Mouse (Mus musculus): ENCODE measurements around the gene Cdk4.
"Not testable (repeated sequence)": the region's sequence is repeated elsewhere in the genome, so short reads cannot be mapped to it uniquely, and the experiment has no call there.

Gene Cdk4

GRCm38 (mm10) chr10:127058708-127059107, 4.6 kb upstream of the Cdk4 start:
- DNase-seq = peak; percentile 16

- peak; percentile 16 for DNase-seq
Measured at GRCm38 (mm10) chr10:127059174-127059967, 4.0 kb upstream of the Cdk4 start.

DNA sequence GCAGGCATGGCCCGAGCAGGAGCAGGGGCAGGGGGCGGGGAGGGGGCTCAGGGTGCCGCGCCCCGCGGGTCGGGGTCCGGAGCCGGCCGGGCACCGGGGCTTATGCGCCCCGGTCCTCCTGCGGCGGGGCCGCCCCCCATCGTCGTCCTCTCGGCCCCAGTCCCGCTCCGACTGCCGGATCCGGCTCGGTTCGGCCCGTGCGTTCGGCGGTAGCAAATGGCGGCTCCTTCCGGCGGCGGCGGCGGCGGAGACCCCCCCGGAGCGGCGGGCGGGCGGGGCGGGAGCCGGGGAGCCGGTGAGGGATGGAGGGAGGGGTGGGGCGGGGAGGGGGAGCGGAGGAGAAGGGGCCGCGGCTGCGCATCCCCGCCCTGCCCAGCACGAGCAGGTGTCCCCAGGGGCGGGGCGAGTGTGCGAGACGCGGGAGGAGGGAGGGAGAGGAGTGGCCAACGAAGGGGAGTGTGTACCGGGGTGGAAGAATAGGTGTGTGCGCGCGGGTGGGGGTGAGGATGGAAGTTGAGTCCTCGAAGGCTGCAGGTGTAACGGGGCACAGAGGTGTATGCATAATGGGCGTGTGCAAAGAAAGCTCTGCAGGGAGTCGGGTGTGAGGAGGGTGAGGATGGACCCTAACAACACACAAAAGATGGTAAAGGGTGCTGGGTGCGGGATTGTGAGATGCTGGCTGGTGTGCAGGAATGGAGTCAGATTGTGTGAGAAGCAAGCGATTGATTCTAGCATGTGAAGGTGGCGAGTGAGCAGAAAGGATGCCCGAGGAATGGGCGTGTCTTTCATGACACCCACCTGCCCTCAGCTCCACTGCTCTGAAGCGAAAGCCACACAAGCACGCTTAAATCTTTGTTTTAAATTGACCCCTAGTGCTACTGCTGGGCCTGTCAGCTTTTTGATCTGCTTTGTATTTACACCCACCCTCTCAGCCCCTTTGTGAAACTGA, 3.1 kb upstream of the Cdk4 start, which contains the start of gene March9:
Gene March9, minus strand, starts transcription at position 217 of the 949 bp plus-strand sequence.
- peak; percentile 82 for DNase-seq

GRCm38 (mm10) chr10:127061085-127061484, 2.2 kb upstream of the Cdk4 start:
- DNase-seq = no peak

DNA sequence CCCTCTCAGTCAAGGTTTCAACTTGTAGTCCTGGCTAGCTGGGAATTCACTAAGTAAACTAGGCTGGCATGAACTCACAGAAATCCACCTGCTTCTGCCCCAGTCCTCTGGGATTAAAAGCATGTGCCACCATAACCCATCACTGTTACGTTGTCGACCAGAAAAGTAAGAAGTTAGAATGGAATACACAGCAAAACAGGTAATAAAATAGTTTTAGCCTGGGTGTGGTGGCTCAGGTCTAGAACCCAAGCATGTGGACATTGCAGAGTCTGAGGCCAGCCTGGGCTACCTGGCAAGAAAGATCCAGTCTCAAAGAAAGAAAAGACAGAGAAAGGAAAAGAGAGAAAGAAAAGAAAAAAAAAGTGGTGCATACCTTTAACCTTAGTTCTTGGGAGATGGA, 1.8 kb upstream of the Cdk4 start:
- DNase-seq = no peak

DNA sequence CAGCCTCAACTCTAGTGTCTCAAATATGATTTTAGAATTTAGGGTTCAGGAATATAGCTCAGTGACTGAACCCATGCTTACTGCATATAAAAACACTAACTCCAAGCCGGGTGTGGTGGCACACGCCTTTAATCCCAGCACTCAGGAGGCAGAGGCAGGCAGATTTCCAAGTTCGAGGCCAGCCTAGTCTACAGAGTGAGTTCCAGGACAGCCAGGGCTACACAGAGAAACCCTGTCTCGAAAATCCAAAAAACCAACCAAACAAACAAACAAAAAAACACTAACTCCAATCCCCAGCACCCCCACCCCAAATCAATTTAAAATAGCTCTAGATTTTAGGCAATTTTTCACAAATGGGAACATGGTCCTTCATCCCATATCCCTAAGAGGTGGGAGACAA, 1.2 kb upstream of the Cdk4 start:
- DNase-seq = not testable (repeated sequence)

DNA sequence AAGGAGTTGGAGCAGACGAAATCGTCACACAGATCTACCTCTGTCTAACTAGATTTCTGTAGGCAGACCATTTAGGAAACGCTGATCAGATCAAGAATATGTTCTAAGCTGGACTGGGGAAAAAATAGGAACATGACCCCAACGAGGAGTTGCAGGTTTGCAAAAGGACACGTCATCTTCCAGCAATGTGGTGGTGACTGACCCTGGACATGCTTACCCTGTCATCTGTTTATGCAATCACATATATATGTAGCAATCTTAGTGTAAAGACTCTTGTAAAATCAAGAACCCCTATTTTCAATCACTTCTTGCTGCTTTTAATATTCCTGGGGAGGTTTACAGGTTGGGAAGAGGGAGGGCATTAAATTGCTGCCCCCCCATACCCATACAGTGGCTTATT, 831 bp upstream of the Cdk4 start:
- no peak for DNase-seq

GRCm38 (mm10) chr10:127063913-127064870, 858 bp downstream of the Cdk4 start:
- DNase-seq = no peak

DNA sequence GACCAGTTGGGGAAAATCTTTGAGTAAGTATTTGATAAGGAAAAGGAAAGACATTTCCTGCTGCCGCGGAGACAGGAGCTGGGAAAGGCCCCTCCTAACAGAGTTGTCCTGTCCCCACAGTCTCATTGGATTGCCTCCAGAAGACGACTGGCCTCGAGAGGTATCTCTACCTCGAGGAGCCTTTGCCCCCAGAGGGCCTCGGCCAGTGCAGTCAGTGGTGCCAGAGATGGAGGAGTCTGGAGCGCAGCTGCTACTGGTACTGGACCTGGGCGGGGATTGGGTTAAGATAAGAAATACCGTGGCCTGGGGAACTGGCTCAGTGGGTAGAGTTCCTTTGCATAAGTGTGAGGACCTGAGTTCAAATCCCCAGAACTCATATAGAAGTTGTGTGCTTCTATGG, 2.6 kb downstream of the Cdk4 start:
- DNase-seq = no peak

DNA sequence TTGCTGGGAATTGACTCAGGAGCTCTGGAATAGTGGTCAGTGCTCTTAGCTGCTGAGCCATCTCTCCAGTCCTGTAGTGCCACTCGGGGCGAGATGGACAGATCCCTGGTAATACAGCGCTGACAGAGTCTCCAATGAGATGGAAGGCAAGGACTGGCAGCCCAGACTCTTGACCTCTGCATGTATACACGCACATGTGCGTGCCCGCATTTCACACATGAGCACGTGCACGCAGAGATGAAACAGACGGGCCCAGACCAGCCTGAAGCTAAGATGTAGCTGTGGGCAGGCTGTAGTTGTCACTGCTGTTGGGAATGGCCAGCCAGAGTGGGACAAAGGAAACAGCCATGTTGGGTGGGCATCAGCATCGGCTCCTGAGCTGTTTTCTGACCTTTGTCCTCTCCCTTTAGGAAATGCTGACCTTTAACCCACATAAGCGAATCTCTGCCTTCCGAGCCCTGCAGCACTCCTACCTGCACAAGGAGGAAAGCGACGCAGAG, 3.2 kb downstream of the Cdk4 start:
- no peak for DNase-seq

GRCm38 (mm10) chr10:127068360-127069038, 5.2 kb downstream of the Cdk4 start:
- DNase-seq = no peak

DNA sequence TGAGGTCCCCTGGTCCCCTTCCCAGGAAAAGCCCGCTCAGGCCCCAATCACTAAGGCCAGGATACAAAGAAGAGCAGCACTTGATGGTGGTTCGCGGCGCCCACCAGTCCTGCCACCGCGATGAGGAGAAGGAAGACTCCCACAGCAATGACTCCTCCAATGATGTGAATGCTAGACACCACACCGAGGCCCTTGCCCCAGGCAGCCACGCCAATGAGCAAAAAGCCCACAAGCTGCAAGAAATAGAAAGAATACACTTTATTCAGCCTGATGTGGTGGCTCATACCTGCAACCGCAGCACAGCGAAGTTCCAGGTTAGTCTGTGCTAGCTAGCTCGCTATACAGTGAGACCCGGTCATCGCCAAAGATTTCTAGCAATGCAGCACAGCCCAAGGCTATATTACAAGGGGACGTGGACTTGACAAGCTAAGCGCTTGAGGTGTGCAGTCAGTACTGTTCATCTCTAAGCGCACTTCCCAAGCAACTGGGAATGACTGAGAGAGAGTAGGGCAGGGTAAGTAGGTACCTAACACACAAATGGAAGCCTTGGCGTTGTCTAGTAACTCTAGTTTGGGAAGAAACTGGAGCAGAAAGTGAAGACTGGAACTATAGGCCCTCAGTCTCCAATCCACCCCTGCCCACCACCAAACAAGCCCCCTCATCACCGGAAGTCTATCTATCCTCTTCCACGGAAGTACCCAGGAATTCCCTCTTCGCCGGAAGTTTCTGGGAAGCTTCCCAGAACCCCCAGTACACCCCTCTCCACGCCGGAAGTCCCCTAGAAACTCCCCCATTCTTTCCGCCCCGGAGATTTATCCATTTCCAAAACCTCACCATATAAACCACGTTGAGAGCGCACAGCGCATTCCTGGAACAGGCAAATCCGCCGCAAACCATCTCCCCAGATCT, 6.2 kb downstream of the Cdk4 start:
- DNase-seq = no peak

DNA sequence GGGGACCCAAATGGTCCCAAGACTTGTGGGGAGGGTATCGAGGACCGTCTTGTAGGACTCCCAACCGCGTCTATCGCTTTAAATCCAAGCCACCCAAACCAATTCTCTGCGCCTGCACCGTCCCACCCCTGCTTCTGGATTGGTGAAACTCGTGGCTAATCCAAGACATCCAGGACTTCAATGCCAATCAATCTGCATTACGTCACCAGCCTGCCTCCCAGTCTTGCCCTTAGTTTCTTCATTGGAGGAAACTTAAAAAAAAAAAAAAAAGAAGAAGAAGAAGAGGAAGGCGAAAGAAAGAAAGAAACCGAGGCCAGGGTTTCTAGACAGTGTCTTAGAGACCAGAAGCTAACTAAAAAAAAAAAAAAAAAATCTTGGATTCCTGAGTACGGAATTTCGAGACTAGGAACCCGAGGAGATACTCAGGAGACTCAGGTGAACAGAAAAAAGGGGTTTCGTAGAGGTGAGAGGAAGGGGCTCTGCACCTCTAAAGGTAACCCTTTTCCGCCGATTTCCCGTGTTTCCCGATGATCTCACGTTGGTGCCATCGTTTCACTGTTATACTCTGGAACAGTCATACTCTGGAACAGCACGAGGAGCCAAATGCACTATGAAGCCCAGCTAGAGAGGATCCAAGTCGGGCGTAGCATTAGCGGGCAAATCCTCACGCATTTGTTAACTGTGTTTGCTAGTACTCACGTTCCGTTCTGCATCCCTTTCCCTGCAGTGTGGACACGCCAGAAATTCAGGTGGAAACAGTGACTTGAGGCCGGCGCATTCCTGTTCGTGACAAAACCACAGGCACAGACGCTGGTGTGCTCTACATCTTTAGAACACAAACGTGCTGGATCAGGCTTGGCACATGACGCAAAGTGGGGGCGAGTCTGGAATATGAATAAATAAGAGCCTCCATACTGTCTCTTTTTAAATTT, 7.1 kb downstream of the Cdk4 start, which contains the start of gene Tspan31:
Gene Tspan31, minus strand, starts transcription at position 75 of the 932 bp plus-strand sequence.
- DNase-seq = peak; percentile 89

DNA sequence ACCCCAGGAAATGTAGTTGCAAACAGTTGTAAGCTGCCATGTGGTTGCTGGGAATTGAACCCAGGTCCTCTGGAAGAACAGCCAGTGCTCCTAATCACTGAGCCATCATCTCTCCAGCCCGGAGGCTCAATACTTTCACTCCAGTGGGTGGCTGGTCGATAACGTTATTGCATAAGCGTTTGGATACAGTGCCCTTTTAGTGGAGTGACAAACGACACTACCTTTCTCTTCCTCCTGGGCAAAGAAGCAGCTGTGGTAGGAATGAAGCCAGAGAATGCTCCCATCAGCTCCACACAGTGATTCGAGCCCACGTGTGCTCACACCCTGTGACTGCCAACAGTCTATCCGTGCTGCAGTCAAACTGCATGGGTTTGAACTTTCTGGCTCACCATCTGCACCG, 7.9 kb downstream of the Cdk4 start:
- no peak for DNase-seq

DNA sequence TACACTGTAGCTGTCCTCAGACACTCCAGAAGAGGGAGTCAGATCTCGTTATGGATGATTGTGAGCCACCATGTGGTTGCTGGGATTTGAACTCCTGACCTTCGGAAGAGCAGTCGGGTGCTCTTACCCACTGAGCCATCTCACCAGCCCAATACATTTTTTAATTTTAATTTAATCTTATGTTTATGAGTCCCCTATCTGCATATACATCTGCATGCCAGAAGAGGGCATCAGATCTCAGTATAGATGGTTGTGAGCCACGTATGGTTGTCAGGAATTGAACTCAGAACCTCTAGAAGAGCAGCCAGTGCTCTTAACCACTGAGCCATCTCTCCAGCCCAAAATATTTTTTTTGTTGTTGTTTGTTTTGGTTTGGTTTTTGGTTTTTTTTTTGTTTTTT, 8.9 kb downstream of the Cdk4 start:
- DNase-seq = not testable (repeated sequence)

DNA sequence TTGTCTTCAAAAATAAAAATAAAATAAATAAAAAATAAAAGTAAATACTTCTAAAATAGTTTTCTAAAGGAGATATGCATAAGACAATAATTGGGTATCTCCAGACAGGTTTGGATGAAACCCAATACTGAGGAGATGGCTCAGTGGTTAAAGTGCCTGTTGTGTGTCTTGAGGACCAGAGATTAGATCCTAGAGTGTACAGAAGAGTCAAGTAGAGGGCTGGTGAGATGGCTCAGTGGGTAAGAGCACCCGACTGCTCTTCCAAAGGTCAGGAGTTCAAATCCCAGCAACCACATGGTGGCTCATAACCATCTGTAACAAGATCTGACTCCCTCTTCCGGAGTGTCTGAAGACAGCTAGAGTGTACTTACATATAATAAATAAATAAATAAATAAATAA, 9.6 kb downstream of the Cdk4 start:
- DNase-seq = not testable (repeated sequence)

- no peak for DNase-seq
Measured at GRCm38 (mm10) chr10:127073981-127074380, 10.6 kb downstream of the Cdk4 start.

- no peak for DNase-seq
Measured at GRCm38 (mm10) chr10:127075080-127075479, 11.7 kb downstream of the Cdk4 start, which contains the start of gene Agap2. Agap2 (plus strand) TSS chr10:127075284.

DNA sequence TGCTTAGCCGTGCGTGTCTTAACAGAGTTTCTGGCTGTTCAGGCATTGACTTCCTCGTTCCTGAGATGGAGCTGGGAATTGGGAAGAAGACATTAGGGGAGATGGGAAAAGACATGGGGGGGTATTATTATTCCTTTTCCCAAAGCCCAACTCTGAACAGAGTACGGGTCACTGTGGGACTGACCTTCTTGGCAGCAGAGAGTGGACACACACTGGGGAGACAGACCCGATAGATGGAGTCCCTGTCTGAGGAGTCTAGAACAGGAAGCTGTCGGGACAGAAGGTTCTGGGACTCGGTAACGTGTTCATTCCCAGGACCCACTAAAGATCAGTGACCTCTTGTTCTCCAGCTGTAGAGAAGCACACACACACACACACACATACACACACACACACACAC, 12.3 kb downstream of the Cdk4 start:
- no peak for DNase-seq
